26 mouse cellular contexts compared by ENCODE assay signal in genomic region chr10:86070751-86071150, GRCm38 (mm10). TPM values are rescaled to one million over a fixed set of nuclear protein-coding genes. Genes with fewer than 3 reads are reported as not detected.
DNase-seq lines count a peak whose midpoint lies in the region; ATAC-seq lines count a peak whose summit lies in the region.
"Had no signal": no experiment of that assay in that cellular context is flagged by ENCODE, and none has a peak within 500 bp of the region (broad histone marks: within the 10 kb centered on the region; RNA-seq: fewer than 3 reads in every experiment).

No protein-coding gene starts in this region.

- no peaks in the 10 kb centered on the region for H3K9me3 ChIP-seq in hindbrain, embryonic 10.5 days
- no peaks in the 10 kb centered on the region for H3K9me3 ChIP-seq in hindbrain, embryonic 12.5 days (replicated peaks)
- H3K9me3 ChIP-seq in limb, embryonic 10.5 days (replicated peaks) = no peaks in the 10 kb centered on the region
- H3K9me3 ChIP-seq: embryonic facial prominence, embryonic 13.5 days; embryonic facial prominence, embryonic 15.5 days; forebrain, embryonic 12.5 days had no signal

- no peaks in the 10 kb centered on the region for H3K27me3 ChIP-seq in hindbrain, embryonic 10.5 days (ENCODE audit: insufficient read depth, poor library complexity, severe bottlenecking)
- no peaks in the 10 kb centered on the region for H3K27me3 ChIP-seq in hindbrain, embryonic 12.5 days
- H3K27me3 ChIP-seq in limb, embryonic 10.5 days (ENCODE audit: low read depth, poor library complexity, severe bottlenecking) = no peaks in the 10 kb centered on the region
- H3K27me3 ChIP-seq: embryonic facial prominence, embryonic 13.5 days; embryonic facial prominence, embryonic 15.5 days; forebrain, embryonic 12.5 days had no signal

- no peak overlapping the region for H3K4me3 ChIP-seq in hindbrain, embryonic 10.5 days
- no peak overlapping the region for H3K4me3 ChIP-seq in hindbrain, embryonic 12.5 days
- H3K4me3 ChIP-seq in limb, embryonic 10.5 days = no peak overlapping the region
- H3K4me3 ChIP-seq: embryonic facial prominence, embryonic 13.5 days; embryonic facial prominence, embryonic 15.5 days; erythroblast, embryonic 14.5 days; forebrain, embryonic 10.5 days; forebrain, embryonic 12.5 days had no signal

- H3K9ac ChIP-seq in hindbrain, embryonic 12.5 days = no peak overlapping the region
- H3K9ac ChIP-seq: embryonic facial prominence, embryonic 13.5 days; embryonic facial prominence, embryonic 15.5 days; forebrain, embryonic 12.5 days had no signal

- H3K27ac ChIP-seq in hindbrain, embryonic 10.5 days = 0 out of 2 replicates have a peak overlapping the region, but pooled peaks have one; percentile 6
- H3K27ac ChIP-seq in hindbrain, embryonic 12.5 days = no peak overlapping the region
- peak overlapping the region; percentile 5; the same call in 1 of the 2 replicates for H3K27ac ChIP-seq in limb, embryonic 10.5 days
- H3K27ac ChIP-seq: embryonic facial prominence, embryonic 13.5 days; embryonic facial prominence, embryonic 15.5 days; forebrain, embryonic 12.5 days had no signal

- no peak for DNase-seq in hindbrain, embryonic 10.5 days (ENCODE audit: low spot score)
- DNase-seq in kidney, adult 9 months = peak; percentile 52
- no peak for DNase-seq in kidney, adult 8-10 months
- DNase-seq in limb, embryonic 10.5 days (ENCODE audit: low spot score) = no peak
- DNase-seq in layer of hippocampus, postnatal 36 days = no peak
- DNase-seq: adrenal gland, adult 2 months; adrenal gland, postnatal 10 days; adrenal gland, postnatal 25 days; cerebellum, adult 11 months; cerebellum, adult 18-20 months; cerebellum, adult 8-10 months; cerebellum, adult 9-11 months; cerebellum, postnatal 14 days; cerebellum, postnatal 36 days; embryo, embryonic 11 days had no signal

- WGBS in hindbrain, embryonic 10.5 days = 90% methylated on average over 3 of the region's 3 CpGs
- 85% methylated on average over 3 of the region's 3 CpGs for WGBS in hindbrain, embryonic 12.5 days
- WGBS in limb, embryonic 10.5 days = 92% methylated on average over 3 of the region's 3 CpGs

- no peak overlapping the region for H3K4me2 ChIP-seq in hindbrain, embryonic 12.5 days (replicated peaks)
- H3K4me2 ChIP-seq: embryonic facial prominence, embryonic 13.5 days; embryonic facial prominence, embryonic 15.5 days; forebrain, embryonic 12.5 days had no signal

- peaks cover 25% of the 10 kb centered on the region for H3K4me1 ChIP-seq in hindbrain, embryonic 10.5 days (replicated peaks)
- peaks cover 11% of the 10 kb centered on the region for H3K4me1 ChIP-seq in hindbrain, embryonic 12.5 days
- H3K4me1 ChIP-seq in limb, embryonic 10.5 days = peaks cover 28% of the 10 kb centered on the region
- H3K4me1 ChIP-seq: embryonic facial prominence, embryonic 15.5 days had no signal

- no peak for ATAC-seq in hindbrain, embryonic 12.5 days (ENCODE audit: low FRiP score)
- ATAC-seq: forebrain, embryonic 14.5 days had no signal

- H3K36me3 ChIP-seq in hindbrain, embryonic 10.5 days = no peaks in the 10 kb centered on the region
- no peaks in the 10 kb centered on the region for H3K36me3 ChIP-seq in hindbrain, embryonic 12.5 days
- H3K36me3 ChIP-seq in limb, embryonic 10.5 days = no peaks in the 10 kb centered on the region
- H3K36me3 ChIP-seq: embryonic facial prominence, embryonic 13.5 days; embryonic facial prominence, embryonic 15.5 days; forebrain, embryonic 10.5 days; forebrain, embryonic 12.5 days had no signal

RNA-seq across cellular contexts. Expression of gene Fbxo7, which starts 49.0 kb away (rescaled TPM):
- polyA plus RNA-seq in hindbrain, embryonic 10.5 days (2016; fragmentation: Nextera tagmentation; extraction: Ambion mirVana) = 16.5 and 19.8 TPM in 2 replicates
- polyA plus RNA-seq in hindbrain, embryonic 12.5 days (2016; fragmentation: Nextera tagmentation; extraction: Ambion mirVana) = 17.2 and 19.0 TPM in 2 replicates
- polyA plus RNA-seq in limb, embryonic 10.5 days (2016; fragmentation: Nextera tagmentation; extraction: Ambion mirVana) = 15.6 and 20.1 TPM in 2 replicates
- total RNA-seq in layer of hippocampus, postnatal 36 days (2021) = 10 to 100 TPM; 22.2 to 24.8 TPM

RNA-seq across cellular contexts. Expression of gene Bpifc, which starts 59.1 kb away (rescaled TPM):
- polyA plus RNA-seq in hindbrain, embryonic 10.5 days (2016; fragmentation: Nextera tagmentation; extraction: Ambion mirVana) = 0.05 TPM in 1 of 2 replicates, not detected in the other
- polyA plus RNA-seq in hindbrain, embryonic 12.5 days (2016; fragmentation: Nextera tagmentation; extraction: Ambion mirVana) = not detected in 2 replicates
- not detected in 2 replicates for polyA plus RNA-seq in limb, embryonic 10.5 days (2016; fragmentation: Nextera tagmentation; extraction: Ambion mirVana)
- total RNA-seq in layer of hippocampus, postnatal 36 days (2021) = under 1 TPM in 1 of 2 experiments, not detected in 1; 0.12 TPM
- total RNA-seq: ES-E14, MEL had no signal
- polyA plus RNA-seq: C2C12; embryonic facial prominence, embryonic 11.5 days; erythroblast, embryonic 14.5 days; forebrain, embryonic 10.5 days; forebrain, embryonic 12.5 days; forebrain, embryonic 14.5 days had no signal
